Mouse (Mus musculus) midbrain, embryonic 16.5 days (tissue): ENCODE results near the gene Rab37. TPM values are rescaled to one million over a fixed set of nuclear protein-coding genes. Genes with fewer than 3 reads are reported as not detected.
A peak's percentile ranks its signal among the peaks of the same experiment; 100 is the strongest.

ENCODE experiments used
- ATAC-seq: fragments of 200-750 bp; cut with Nextera tagmentation; 2 replicates; pipeline ENCODE4 v1.8.0; 2017; ENCODE audit warnings: moderate TSS enrichment
- H3K27ac ChIP-seq: fragments of 300-500 bp; sonication (generic); 2 replicates; pipeline ENCODE4 v1.5.1; 2014; ENCODE audit warnings: mild to moderate bottlenecking, low read length, mixed read lengths
- H3K27me3 ChIP-seq: fragments of 300-500 bp; sonication (generic); 2 replicates; pipeline ENCODE4 v1.6.1; 2014; ENCODE audit warnings: low read depth, low read length, mixed read lengths; ENCODE audit not compliant: control insufficient read depth, insufficient read depth
- H3K36me3 ChIP-seq: fragments of 300-500 bp; sonication (generic); 2 replicates; pipeline ENCODE4 v1.6.1; 2014; ENCODE audit warnings: mild to moderate bottlenecking, low read length, moderate library complexity, mixed read lengths; ENCODE audit not compliant: control insufficient read depth, insufficient read depth
- H3K4me1 ChIP-seq: fragments of 300-500 bp; sonication (generic); 2 replicates; pipeline ENCODE4 v1.6.1; 2014; ENCODE audit warnings: mild to moderate bottlenecking, low read length, mixed read lengths; ENCODE audit not compliant: control insufficient read depth, insufficient read depth
- H3K4me2 ChIP-seq: fragments of 300-500 bp; sonication (generic); 2 replicates; pipeline ENCODE4 v1.6.1; 2014; ENCODE audit warnings: mild to moderate bottlenecking, low read length, mixed read lengths
- H3K4me3 ChIP-seq: fragments of 300-500 bp; sonication (generic); 2 replicates; pipeline ENCODE4 v1.5.1; 2014; ENCODE audit warnings: low read depth, mild to moderate bottlenecking, low read length, moderate library complexity, mixed read lengths
- H3K9ac ChIP-seq: fragments of 300-500 bp; sonication (generic); 2 replicates; pipeline ENCODE4 v1.6.1; 2014; ENCODE audit warnings: low read depth, low read length, mixed read lengths
- H3K9me3 ChIP-seq: fragments of 300-500 bp; sonication (generic); replicated peaks from 2 replicates; pipeline ENCODE4 v1.6.1; 2014; ENCODE audit warnings: mild to moderate bottlenecking, low read length, mixed read lengths; ENCODE audit not compliant: control insufficient read depth, poor library complexity, severe bottlenecking
- WGBS: fragments of 180-500 bp; shearing (Covaris S2); extraction: QIAGEN DNeasy Blood & Tissue Kit; methylation state at CpG from one replicate; pipeline ENCODE4 v1.1.7; 2014; 5-methylcytosine and 5-hydroxymethylcytosine counted together
- polyA plus RNA-seq: library from polyadenylated mRNA; unstranded; fragments of >200 nt; fragmentation: Nextera tagmentation; extraction: Ambion mirVana; gene quantifications from 2 replicates; pipeline ENCODE4 v1.2.1, GENCODE M21; 2015

Rab37 gene
- polyA plus RNA-seq, 1 experiment from 2014 or later = 1.0 TPM

DNA sequence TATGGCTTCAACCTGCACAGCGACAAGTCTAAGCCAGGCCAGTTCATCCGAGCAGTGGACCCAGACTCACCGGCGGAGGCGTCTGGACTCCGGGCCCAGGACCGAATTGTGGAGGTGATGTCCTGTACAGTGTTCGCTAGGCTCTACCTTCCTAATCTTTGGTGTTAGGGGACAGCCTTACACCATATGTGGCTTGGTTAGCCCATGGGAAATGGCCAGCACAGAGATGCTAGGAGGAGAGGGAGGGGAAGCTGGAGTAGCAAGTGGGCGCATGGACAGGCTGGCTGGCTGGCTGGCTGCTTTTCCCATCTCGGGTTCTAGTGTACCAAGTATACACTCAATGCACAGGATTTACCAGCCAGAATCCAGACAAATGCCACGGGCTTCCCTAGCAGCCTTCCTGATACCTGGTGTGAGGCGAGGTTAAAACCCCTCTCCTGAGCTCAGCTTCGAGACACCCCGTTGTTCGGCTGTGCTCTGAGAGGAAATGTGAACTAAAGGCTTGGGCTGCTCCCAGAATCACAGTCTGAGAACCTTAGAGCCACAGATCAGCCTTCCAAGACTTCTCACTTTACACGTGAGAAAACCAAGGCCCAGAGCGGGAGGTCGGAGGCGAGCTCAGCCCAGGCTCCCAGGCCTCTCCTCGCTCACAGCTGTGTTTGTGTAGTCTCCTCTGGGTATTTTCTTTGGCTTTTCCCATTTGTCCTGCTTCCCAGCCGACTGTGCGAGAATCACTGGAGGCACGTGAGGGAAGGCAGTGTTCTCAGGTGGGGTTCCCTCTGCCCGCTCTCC, 85.4 kb downstream of the Rab37 start:
- no peak overlapping the region for H3K4me3 ChIP-seq
- no peaks in the 10 kb centered on the region for H3K27me3 ChIP-seq
- H3K36me3 ChIP-seq = no peaks in the 10 kb centered on the region
- 0 out of 2 replicates have a peak overlapping the region, but pooled peaks have one; percentile 24 for H3K27ac ChIP-seq
- WGBS = 59% methylated on average over 24 of the region's 24 CpGs
- H3K9ac ChIP-seq = no peak overlapping the region
- no peak for ATAC-seq
- H3K4me1 ChIP-seq = peaks cover 10% of the 10 kb centered on the region; the same call in 1 of the 2 replicates
- H3K4me2 ChIP-seq = no peak overlapping the region
- no peaks in the 10 kb centered on the region for H3K9me3 ChIP-seq

DNA sequence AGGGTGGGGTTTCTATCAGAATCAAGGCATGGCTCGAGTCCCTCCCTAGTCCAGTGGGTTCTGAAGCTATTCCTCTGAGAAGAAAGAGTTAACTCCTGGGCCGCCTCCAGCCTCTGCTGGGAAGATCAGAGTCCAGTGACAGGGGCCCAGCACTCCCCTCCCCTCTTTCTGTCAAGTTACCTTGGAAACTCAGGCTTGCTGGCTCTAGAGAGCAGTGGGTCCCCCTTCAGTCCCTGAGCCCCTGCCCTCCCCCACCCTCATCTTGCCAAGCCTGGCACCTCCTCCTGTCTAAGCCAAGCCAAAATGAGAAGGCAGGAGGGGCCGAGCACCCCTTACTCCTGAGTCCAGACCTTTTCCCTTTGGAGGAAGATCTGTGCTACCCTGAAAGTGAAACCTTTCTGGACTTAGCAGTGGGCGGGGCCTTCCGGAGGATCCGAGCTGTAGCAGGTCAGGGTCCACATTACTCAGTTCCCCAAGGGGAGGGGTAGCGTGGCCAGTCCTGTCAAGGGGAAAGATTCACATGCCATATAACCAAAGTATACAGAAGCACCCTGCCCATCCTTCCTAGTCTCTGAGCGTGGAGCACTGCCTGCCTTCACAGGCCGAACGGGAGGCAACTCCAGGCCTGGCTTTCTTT, 86.4 kb downstream of the Rab37 start:
- H3K36me3 ChIP-seq = no peaks in the 10 kb centered on the region
- WGBS = 19% methylated on average over 10 of the region's 10 CpGs
- no peak overlapping the region for H3K9ac ChIP-seq
- H3K4me3 ChIP-seq = no peak overlapping the region
- H3K4me2 ChIP-seq = no peak overlapping the region
- ATAC-seq = peak; percentile 69
- no peaks in the 10 kb centered on the region for H3K27me3 ChIP-seq
- peaks cover 10% of the 10 kb centered on the region; the same call in 1 of the 2 replicates for H3K4me1 ChIP-seq
- H3K9me3 ChIP-seq = no peaks in the 10 kb centered on the region
- H3K27ac ChIP-seq = peak overlapping the region; percentile 12; the same call in 1 of the 2 replicates

DNA sequence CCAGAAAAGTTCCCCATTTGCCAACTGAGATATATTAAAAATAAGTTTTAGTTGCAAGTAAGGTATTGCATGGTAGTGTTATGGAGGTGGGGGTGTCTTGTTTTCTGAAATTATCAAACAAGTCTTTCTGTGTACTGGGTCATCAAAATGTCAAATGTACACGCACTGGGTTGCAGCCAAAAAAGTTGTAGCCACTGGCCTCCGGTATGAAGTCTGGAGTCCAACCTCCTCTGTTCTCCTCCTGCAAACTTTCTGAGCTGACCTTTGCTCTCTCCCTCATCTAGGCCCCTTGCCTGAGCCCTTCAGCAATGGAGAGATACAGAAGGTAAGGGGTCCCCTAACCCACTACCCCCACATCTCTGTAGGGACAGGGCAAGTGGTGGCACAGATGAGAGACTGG, 87.5 kb downstream of the Rab37 start:
- no peaks in the 10 kb centered on the region for H3K36me3 ChIP-seq
- ATAC-seq = no peak
- no peaks in the 10 kb centered on the region for H3K27me3 ChIP-seq
- H3K9me3 ChIP-seq = no peaks in the 10 kb centered on the region
- H3K9ac ChIP-seq = no peak overlapping the region
- peaks cover 5% of the 10 kb centered on the region; the same call in 1 of the 2 replicates for H3K4me1 ChIP-seq
- H3K27ac ChIP-seq = peak overlapping the region; percentile 54; the same call in 1 of the 2 replicates
- WGBS = 90% methylated on average over 2 of the region's 2 CpGs
- no peak overlapping the region for H3K4me2 ChIP-seq
- no peak overlapping the region for H3K4me3 ChIP-seq

DNA sequence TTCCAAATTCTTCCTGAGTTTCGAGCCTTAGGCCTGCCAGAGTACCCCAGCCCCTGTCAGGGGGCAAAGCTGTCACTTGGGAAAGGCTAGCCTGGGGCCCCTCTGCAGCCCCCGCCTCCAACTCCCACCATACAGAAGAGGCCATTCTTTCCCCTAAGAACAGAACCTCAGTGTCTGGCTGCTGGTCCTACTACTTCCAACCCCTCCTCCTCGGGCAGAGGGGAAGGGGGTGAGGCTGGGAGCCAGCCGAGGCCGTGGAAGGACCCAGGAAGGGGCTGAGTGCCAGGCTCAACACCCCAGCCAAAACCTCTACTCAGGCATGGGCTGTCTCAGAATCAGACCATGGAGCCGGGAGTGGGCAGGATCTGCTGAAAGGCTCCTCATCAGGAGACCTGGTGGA, 88.0 kb downstream of the Rab37 start:
- ATAC-seq = peak; percentile 70
- Histone ChIP-seq H3K27me3 (no peaks in the 10 kb centered on the region), H3K4me1 (peaks cover 5% of the 10 kb centered on the region; the same call in 1 of the 2 replicates), H3K36me3 (no peaks in the 10 kb centered on the region), H3K9me3 (no peaks in the 10 kb centered on the region), H3K27ac (peak overlapping the region; percentile 54; the same call in 1 of the 2 replicates), H3K4me2 (no peak overlapping the region), H3K9ac (no peak overlapping the region), H3K4me3 (no peak overlapping the region)
- WGBS = 81% methylated on average over 6 of the region's 6 CpGs

DNA sequence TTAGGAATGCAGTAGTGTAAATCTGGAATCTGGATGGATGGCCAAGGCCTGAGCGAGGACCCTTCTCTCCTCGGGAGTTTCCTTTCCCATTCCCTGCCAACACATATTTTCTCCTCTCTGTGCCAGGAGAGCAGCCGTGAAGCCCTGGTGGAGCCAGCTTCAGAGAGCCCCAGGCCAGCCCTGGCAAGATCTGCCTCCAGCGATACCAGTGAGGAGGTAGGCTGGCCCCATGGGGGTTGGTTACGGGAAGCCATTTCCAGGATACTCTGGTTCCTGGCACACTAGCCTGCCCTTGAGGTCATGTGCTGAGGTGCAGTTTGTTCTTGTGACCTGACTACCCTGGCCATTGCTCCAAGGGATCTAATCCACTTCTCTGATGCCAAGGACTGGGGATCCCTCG, 88.7 kb downstream of the Rab37 start:
- H3K4me3 ChIP-seq = no peak overlapping the region
- H3K9ac ChIP-seq = no peak overlapping the region
- no peaks in the 10 kb centered on the region for H3K9me3 ChIP-seq
- 81% methylated on average over 6 of the region's 6 CpGs for WGBS
- peak overlapping the region; percentile 58 for H3K27ac ChIP-seq
- no peak for ATAC-seq
- no peaks in the 10 kb centered on the region for H3K27me3 ChIP-seq
- no peak overlapping the region for H3K4me2 ChIP-seq
- H3K36me3 ChIP-seq = no peaks in the 10 kb centered on the region
- peaks cover 3% of the 10 kb centered on the region; the same call in 1 of the 2 replicates for H3K4me1 ChIP-seq

DNA sequence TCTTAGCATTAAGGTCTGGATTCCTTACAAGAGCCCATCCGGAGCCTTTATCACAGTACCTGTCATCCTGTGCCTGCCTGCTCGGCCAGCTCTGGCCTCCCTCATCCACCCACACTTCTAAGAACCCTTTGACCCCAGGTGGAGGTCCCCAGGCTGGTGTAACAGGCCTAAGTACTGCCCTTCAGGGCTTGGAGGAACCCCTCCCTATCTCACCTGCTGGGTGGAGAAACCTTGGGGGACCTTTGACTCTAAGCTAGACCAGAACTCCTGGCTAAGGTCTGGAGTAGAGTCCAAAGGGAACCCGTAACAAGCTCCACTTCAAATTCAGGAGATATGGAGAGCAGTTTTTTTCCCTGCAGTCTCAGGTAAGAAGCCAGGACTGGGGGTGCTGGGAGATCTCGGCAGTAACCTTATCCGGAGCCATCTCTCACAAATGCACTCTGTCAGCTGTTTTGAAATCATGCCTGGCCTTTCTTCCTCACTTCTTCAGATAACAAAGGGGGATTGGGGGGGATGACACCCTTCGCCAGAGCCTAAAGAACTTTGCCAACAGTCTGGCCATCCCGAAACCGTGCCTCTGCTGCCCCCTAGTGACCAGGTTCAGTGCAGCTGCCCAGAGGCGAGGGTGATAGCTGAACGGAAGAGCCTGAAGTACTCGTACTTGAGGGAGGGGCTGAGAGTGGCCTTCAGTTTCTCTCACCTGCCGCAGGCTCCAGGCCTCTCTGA, 90.8 kb downstream of the Rab37 start:
- no peak overlapping the region for H3K4me2 ChIP-seq
- no peak for ATAC-seq
- no peak overlapping the region for H3K9ac ChIP-seq

DNA sequence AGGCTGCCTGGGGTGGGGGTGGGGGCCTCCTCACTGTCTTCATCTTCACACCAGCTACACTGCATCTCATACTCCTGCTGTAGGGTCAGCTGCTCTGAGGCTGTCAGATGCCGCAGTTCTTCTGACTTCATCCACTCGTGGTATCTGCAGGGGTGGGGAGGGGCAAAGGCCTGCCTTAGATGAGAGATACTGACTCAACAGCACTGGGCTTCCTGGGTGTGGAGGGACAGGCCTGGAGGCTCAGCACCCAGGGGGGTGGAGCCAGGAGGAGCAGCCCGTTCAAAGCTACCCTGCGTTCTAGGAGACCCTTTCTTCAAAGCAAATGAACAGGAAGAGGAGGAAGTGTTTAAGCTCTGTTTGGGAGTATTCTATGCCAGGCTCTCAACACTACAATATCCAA, 93.7 kb downstream of the Rab37 start:
- Histone ChIP-seq H3K9ac (no peak overlapping the region), H3K27ac (no peak overlapping the region), H3K4me1 (peaks cover 18% of the 10 kb centered on the region), H3K4me2 (no peak overlapping the region), H3K9me3 (no peaks in the 10 kb centered on the region), H3K4me3 (no peak overlapping the region), H3K27me3 (no peaks in the 10 kb centered on the region), H3K36me3 (0 out of 2 replicates have a peak, but pooled peaks cover 1% of the 10 kb centered on the region)
- no peak for ATAC-seq
- WGBS = 55% methylated on average over 4 of the region's 4 CpGs

More for the DNA sequence above, 90.8 kb downstream of the Rab37 start:
- Histone ChIP-seq H3K4me3 (no peak overlapping the region), H3K4me1 (peaks cover 10% of the 10 kb centered on the region), H3K27me3 (no peaks in the 10 kb centered on the region), H3K27ac (no peak overlapping the region), H3K9me3 (no peaks in the 10 kb centered on the region), H3K36me3 (no peaks in the 10 kb centered on the region)
- 19% methylated on average over 12 of the region's 12 CpGs for WGBS

DNA sequence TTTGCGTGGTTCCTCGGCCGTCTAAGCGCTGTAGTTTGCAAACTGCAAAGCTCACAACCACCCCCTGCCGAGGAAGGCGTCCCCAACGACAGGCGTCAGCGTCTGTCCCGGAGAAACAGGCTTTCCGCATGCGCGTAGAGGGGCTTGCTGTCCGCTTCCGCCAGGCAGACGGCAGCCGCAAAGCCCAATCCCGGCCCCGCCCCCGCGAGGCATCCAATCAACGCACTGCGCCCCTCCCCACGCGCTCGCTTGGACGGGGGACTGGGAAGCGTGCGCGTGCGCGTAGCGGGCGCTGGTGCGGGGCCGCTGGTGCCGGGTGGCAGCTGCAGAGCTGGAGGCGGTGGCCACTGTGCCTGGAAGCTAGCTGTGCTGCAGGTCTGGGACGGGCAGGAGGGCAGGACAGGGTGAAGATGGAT, 96.0 kb downstream of the Rab37 start, which contains the start of gene Tmem104:
Gene Tmem104 (plus strand): TSS at position 264 of the 416 bp plus-strand sequence.
- H3K9ac ChIP-seq = peak within 1 kb of the TSS; percentile 84
- H3K4me3 ChIP-seq = peak within 1 kb of the TSS; percentile 68
- no peaks in the 10 kb centered on the region for H3K27me3 ChIP-seq
- peaks cover 8% of the 10 kb centered on the region; the same call in 1 of the 2 replicates for H3K36me3 ChIP-seq
- under 1% methylated on average over 39 of the region's 39 CpGs for WGBS
- H3K27ac ChIP-seq = peak within 1 kb of the TSS; percentile 80
- no peaks in the 10 kb centered on the region for H3K9me3 ChIP-seq
- peak within 1 kb of the TSS; percentile 74 for H3K4me2 ChIP-seq
- peak; percentile 94 for ATAC-seq
- peaks cover 18% of the 10 kb centered on the region for H3K4me1 ChIP-seq
